Mouse (Mus musculus) embryonic facial prominence, embryonic 13.5 days (tissue): ENCODE measurements around the gene H2-DMa. TPM values are rescaled to one million over a fixed set of nuclear protein-coding genes. Genes with fewer than 3 reads are reported as not detected.

ENCODE experiments used
- ATAC-seq: fragments of 200-750 bp; cut with Nextera tagmentation; 2 replicates; pipeline ENCODE4 v1.8.0; 2017; ENCODE audit warnings: low read depth; ENCODE audit not compliant: insufficient number of reproducible peaks, insufficient read depth, low FRiP score, low TSS enrichment
- H3K27ac ChIP-seq: fragments of 300-500 bp; sonication (generic); 2 replicates; pipeline ENCODE4 v1.5.1; 2015; ENCODE audit warnings: moderate library complexity, mild to moderate bottlenecking, inconsistent platforms
- H3K27me3 ChIP-seq: fragments of 300-500 bp; sonication (generic); 2 replicates; pipeline ENCODE4 v1.6.1; 2015; ENCODE audit warnings: mild to moderate bottlenecking, inconsistent platforms
- H3K36me3 ChIP-seq: fragments of 300-500 bp; sonication (generic); 2 replicates; pipeline ENCODE4 v1.6.1; 2015; ENCODE audit warnings: mild to moderate bottlenecking, inconsistent platforms
- H3K4me1 ChIP-seq: fragments of 300-500 bp; sonication (generic); 2 replicates; pipeline ENCODE4 v1.6.1; 2015; ENCODE audit warnings: inconsistent platforms
- H3K4me2 ChIP-seq: fragments of 300-500 bp; sonication (generic); 2 replicates; pipeline ENCODE4 v1.6.1; 2015; ENCODE audit warnings: moderate library complexity, mild to moderate bottlenecking, inconsistent platforms
- H3K4me3 ChIP-seq: fragments of 300-500 bp; sonication (generic); 2 replicates; pipeline ENCODE4 v1.5.1; 2015; ENCODE audit warnings: mild to moderate bottlenecking, inconsistent platforms
- H3K9ac ChIP-seq: fragments of 300-500 bp; sonication (generic); 2 replicates; pipeline ENCODE4 v1.6.1; 2015; ENCODE audit warnings: mild to moderate bottlenecking, inconsistent platforms
- H3K9me3 ChIP-seq: fragments of 300-500 bp; sonication (generic); 2 replicates; pipeline ENCODE4 v1.6.1; 2016; ENCODE audit warnings: inconsistent platforms
- WGBS: fragments of 180-500 bp; shearing (Covaris S2); methylation state at CpG from one replicate; pipeline ENCODE4 v1.1.7; 2015; ENCODE audit warnings: mixed read lengths; 5-methylcytosine and 5-hydroxymethylcytosine counted together
- polyA plus RNA-seq: library from polyadenylated mRNA; unstranded; fragments of >200 nt; fragmentation: Nextera tagmentation; extraction: Ambion mirVana; gene quantifications from 2 replicates; pipeline ENCODE4 v1.2.1, GENCODE M21; 2015

H2-DMa gene
- polyA plus RNA-seq, 1 experiment from 2014 or later, result 17.2 TPM

DNA sequence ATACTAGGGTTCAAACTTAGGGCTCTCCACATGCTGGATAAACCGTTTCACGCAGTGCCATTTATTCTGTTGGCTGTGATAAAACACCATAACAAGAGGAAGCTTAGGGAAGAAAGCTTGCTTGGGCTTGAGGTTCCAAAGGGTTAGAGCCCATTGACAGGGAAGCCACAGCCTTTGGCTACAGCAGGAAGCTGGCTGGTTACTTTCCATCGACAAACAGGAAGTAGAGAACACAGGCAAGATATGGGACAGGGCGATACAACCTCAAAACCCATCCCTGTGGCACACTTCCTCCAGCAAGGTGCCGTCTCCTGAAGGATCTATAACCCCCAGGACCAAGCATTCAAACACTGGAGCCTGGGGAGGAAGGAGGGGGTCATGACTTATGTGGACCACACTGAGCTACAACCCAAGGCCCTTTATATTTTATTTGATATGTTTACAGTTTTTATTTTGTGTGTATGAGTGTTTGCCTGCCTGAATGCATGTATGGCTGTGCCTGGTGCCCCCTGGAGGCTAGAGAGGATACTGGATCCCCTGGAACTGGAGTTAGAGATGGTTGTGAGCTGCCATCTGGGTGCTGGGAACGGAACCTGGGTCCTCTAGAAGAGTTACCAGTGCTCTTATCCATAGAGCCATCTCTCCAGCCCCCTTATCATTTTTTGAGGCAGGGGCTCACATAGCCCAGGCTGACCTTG, 45.8 kb downstream of the H2-DMa start:
- WGBS, result 84% methylated on average over 6 of the region's 6 CpGs
- no peak for ATAC-seq
- H3K4me2 ChIP-seq, result no peak overlapping the region
- no peaks in the 10 kb centered on the region for H3K4me1 ChIP-seq
- H3K27ac ChIP-seq, result no peak overlapping the region
- H3K9ac ChIP-seq, result no peak overlapping the region
- H3K4me3 ChIP-seq, result no peak overlapping the region
- peaks cover 4% of the 10 kb centered on the region; the same call in 1 of the 2 replicates for H3K9me3 ChIP-seq
- H3K36me3 ChIP-seq, result no peaks in the 10 kb centered on the region
- H3K27me3 ChIP-seq, result no peaks in the 10 kb centered on the region

DNA sequence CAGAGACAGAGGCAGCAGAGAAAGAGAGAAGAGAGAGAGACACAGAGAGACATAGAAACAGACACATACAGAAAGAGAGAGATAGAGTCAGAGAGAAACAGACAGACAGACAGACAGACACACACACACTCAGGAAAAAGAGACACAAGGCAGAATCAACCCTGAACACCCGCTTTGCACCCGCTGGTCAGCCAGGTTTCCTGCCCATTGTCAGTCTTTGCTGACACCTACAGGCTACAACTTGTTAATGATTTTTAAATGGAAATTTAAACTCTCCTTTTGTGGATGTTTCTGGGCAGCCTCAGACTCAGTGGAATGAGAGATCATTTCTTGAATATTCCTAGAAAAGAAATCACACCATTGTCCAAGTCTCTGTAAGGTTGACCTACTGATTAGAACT, 49.9 kb downstream of the H2-DMa start:
- H3K27ac ChIP-seq, result no peak overlapping the region
- H3K9me3 ChIP-seq, result peaks cover 4% of the 10 kb centered on the region; the same call in 1 of the 2 replicates
- ATAC-seq, result no peak
- no peak overlapping the region for H3K9ac ChIP-seq
- WGBS, result 2% methylated on average over 2 of the region's 2 CpGs
- no peak overlapping the region for H3K4me2 ChIP-seq
- no peaks in the 10 kb centered on the region for H3K4me1 ChIP-seq
- no peaks in the 10 kb centered on the region for H3K36me3 ChIP-seq
- no peak overlapping the region for H3K4me3 ChIP-seq
- H3K27me3 ChIP-seq, result peaks cover 4% of the 10 kb centered on the region; the same call in 1 of the 2 replicates

DNA sequence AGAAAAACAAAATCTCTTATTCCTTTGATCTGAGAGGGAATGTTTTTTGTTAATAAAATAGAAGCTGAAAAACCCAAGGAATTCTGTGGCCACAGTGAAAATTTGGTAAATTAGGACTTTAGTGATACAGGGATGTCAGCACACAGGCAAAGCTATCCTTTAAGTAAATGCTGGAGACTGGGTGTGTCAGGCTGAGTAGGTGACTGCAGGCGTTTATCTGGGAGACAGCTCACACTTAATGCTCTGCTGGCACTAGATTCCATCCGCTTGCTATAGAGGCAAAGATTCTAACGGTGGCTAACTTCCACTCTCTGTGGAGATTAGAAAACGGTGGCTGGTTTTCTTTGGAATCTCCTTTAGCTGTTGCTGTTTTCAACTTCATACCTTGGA, 51.1 kb downstream of the H2-DMa start:
- ATAC-seq, result no peak
- 23% methylated on average over 4 of the region's 4 CpGs for WGBS

DNA sequence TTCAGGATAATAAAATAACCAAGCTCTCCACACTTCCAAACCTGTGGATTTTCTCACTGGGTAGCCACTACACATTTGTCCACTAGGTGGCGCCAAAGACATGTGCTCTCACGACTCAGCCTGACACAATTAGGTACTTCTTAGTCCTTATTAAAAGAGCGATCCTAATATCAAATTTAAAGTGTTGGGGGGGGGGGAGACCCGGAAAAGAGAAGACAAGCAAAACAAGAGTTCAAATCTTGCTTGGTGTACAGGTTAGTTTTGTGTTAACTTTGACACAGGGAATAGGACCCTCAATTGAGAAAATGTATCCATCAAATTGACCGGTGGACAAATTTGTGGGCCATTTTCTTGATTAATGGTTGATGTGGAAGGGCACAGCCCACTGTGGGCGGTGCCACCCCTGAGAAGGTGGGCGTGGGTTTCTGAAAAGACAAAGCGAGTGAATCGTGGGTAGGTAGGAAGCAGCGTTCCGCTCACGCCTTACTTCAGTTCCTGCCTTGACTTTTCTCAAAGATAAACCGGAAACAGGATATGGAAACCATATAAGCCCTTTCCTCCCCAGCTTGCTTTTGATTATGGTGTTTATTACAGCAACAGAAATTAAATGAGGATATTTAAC, 51.6 kb downstream of the H2-DMa start:
- no peaks in the 10 kb centered on the region; the same call in 1 of the 2 replicates for H3K9me3 ChIP-seq
- H3K36me3 ChIP-seq, result no peaks in the 10 kb centered on the region
- no peak overlapping the region for H3K27ac ChIP-seq
- peaks cover 7% of the 10 kb centered on the region; the same call in 1 of the 2 replicates for H3K27me3 ChIP-seq
- no peak overlapping the region for H3K4me2 ChIP-seq
- H3K9ac ChIP-seq, result no peak overlapping the region
- ATAC-seq, result no peak
- 38% methylated on average over 13 of the region's 13 CpGs for WGBS
- H3K4me3 ChIP-seq, result no peak overlapping the region
- H3K4me1 ChIP-seq, result no peaks in the 10 kb centered on the region

More for the DNA sequence above, 51.1 kb downstream of the H2-DMa start:
- H3K27ac ChIP-seq, result no peak overlapping the region
- peaks cover 7% of the 10 kb centered on the region; the same call in 1 of the 2 replicates for H3K27me3 ChIP-seq
- H3K4me2 ChIP-seq, result no peak overlapping the region
- H3K4me1 ChIP-seq, result no peaks in the 10 kb centered on the region
- H3K9ac ChIP-seq, result no peak overlapping the region
- peaks cover 1% of the 10 kb centered on the region; the same call in 1 of the 2 replicates for H3K9me3 ChIP-seq
- no peak overlapping the region for H3K4me3 ChIP-seq
- H3K36me3 ChIP-seq, result no peaks in the 10 kb centered on the region

- no peak overlapping the region for H3K4me3 ChIP-seq
- peaks cover 7% of the 10 kb centered on the region; the same call in 1 of the 2 replicates for H3K27me3 ChIP-seq
- ATAC-seq, result no peak
- 87% methylated on average over 5 of the region's 5 CpGs for WGBS
- H3K27ac ChIP-seq, result no peak overlapping the region
- peaks cover 13% of the 10 kb centered on the region; the same call in 1 of the 2 replicates for H3K9me3 ChIP-seq
- H3K9ac ChIP-seq, result no peak overlapping the region
- H3K36me3 ChIP-seq, result no peaks in the 10 kb centered on the region
- no peaks in the 10 kb centered on the region for H3K4me1 ChIP-seq
- H3K4me2 ChIP-seq, result no peak overlapping the region
These were observed 53.2 kb downstream of the H2-DMa start for GRCm38 (mm10) chr17:34172528-34172927.

- H3K4me3 ChIP-seq, result no peak overlapping the region
- H3K9ac ChIP-seq, result no peak overlapping the region
- no peaks in the 10 kb centered on the region for H3K4me1 ChIP-seq
- H3K4me2 ChIP-seq, result no peak overlapping the region
- H3K9me3 ChIP-seq, result peaks cover 14% of the 10 kb centered on the region; the same call in 1 of the 2 replicates
- no peak overlapping the region for H3K27ac ChIP-seq
- H3K27me3 ChIP-seq, result peaks cover 7% of the 10 kb centered on the region; the same call in 1 of the 2 replicates
- H3K36me3 ChIP-seq, result no peaks in the 10 kb centered on the region
- WGBS, result 65% methylated on average over 1 of the region's 1 CpGs
- no peak for ATAC-seq
These were observed 54.7 kb downstream of the H2-DMa start for GRCm38 (mm10) chr17:34174075-34174474.

DNA sequence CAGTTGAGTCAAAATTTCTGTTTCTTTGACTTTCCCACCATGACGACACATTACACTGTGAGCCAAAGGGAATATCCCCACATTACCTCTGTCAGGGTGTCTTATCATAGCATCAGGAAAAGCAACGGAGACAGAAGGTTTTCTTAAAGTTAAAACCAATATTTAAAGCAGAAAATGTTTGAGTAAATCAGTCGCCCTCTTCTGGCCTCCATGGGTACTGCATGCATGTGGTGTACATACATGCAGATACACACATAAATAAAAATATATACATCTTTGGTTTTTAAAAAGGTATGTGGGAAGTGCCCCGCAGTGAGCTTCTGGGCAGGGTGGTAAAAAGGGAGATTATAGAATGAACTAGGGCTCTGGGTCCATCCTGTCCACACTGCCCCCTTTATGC, 57.8 kb downstream of the H2-DMa start:
- Histone ChIP-seq H3K4me3 (no peak overlapping the region), H3K4me1 (no peaks in the 10 kb centered on the region), H3K9me3 (peaks cover 14% of the 10 kb centered on the region; the same call in 1 of the 2 replicates), H3K27me3 (peaks cover 12% of the 10 kb centered on the region), H3K36me3 (no peaks in the 10 kb centered on the region), H3K9ac (no peak overlapping the region), H3K27ac (no peak overlapping the region), H3K4me2 (no peak overlapping the region)
- 76% methylated on average over 4 of the region's 4 CpGs for whole genome bisulfite sequencing
- no peak for ATAC-seq

GRCm38 (mm10) chr17:34179019-34179418, 59.7 kb downstream of the H2-DMa start:
- Histone ChIP-seq H3K9me3 (0 out of 2 replicates have a peak, but pooled peaks cover 14% of the 10 kb centered on the region), H3K4me3 (no peak overlapping the region), H3K27me3 (peaks cover 22% of the 10 kb centered on the region), H3K36me3 (no peaks in the 10 kb centered on the region), H3K4me1 (no peaks in the 10 kb centered on the region), H3K4me2 (no peak overlapping the region), H3K27ac (no peak overlapping the region), H3K9ac (no peak overlapping the region)
- 61% methylated on average over 6 of the region's 6 CpGs for WGBS
- ATAC-seq, result no peak

DNA sequence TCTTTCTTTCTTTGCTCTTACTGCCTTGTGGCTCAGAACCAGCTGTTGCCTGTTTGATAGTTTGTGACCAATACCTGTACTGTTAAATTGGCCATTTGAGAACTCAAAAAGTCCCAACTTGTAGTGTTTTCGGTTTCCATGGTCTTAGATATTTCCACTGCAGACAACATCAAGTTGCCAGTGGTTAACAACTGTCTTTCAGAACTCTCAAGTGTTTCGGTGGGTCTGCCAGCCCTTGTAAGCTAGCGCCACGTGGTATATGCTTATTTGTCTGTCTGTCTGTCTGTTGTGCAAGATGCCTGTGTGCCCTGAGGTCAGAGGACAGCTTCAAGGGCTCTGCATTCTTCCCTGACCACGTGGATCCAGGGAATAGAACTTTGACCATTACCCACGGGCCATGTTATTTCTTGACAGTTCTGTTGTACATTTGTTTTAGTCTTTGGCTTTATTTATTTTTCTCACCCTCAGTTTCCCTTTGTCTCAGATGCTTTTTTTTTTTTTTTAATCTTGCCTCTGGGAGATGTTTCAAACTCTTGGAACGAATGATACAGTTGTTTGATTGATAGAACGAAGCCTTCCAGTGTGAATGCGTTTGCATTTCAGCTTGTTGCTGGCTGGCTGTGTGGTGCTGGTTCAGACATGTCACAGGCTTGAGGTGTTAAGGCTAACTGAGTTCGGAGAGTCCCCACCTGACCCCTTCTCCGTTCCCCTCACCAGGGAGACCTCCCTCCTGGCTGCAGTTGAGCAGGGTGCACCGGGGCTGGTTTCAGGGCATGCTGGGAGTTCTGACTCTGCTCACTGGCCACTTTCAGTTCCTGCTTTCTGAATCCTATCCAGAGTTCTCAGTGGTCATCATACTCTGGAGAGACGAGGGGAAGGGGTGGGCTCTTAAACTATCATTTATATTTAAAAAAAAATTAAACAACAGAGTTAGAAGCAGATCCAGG, 60.8 kb downstream of the H2-DMa start:
- ATAC-seq, result no peak
- H3K9ac ChIP-seq, result no peak overlapping the region
- no peaks in the 10 kb centered on the region for H3K36me3 ChIP-seq
- H3K27me3 ChIP-seq, result peaks cover 28% of the 10 kb centered on the region
- no peak overlapping the region for H3K4me3 ChIP-seq
- H3K4me2 ChIP-seq, result no peak overlapping the region
- 0 out of 2 replicates have a peak, but pooled peaks cover 14% of the 10 kb centered on the region for H3K9me3 ChIP-seq
- H3K27ac ChIP-seq, result no peak overlapping the region
- 67% methylated on average over 13 of the region's 13 CpGs for WGBS
- no peaks in the 10 kb centered on the region for H3K4me1 ChIP-seq

DNA sequence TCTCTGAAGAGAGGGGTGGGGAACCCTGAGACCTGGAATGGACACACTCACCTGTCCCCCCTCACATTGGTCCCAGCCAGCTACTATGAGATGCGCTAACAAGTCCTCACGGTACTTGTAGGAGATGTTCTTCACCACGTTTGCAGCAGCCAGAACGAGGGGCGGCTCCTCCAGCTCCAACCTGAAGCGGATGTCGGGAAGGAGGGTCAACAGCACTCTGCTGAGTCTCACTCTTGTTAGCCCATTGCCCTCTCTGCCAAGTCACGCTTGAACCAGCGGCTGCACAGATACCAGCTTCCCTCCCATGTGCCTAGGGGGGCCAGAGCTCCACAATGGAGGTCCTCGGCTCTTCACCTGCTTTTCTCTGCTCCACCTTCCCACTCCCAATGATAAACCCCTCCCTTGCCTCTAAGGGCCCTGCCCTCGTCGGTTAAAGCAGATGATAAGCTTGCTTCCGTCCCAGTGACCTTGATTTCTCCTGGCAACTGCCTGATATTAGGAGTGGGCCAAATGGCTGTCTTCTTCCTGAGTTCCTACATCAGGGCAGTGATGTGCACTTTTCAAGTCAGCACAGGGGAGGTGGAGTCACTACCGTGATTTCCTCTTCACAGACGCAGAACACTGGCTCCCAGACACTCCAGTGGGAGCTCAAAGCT, 64.4 kb downstream of the H2-DMa start:
- 75% methylated on average over 15 of the region's 15 CpGs for WGBS
- ATAC-seq, result no peak
- Histone ChIP-seq H3K27me3 (peaks cover 54% of the 10 kb centered on the region), H3K4me1 (peaks cover 14% of the 10 kb centered on the region), H3K27ac (no peak overlapping the region), H3K9me3 (no peaks in the 10 kb centered on the region), H3K9ac (no peak overlapping the region), H3K4me3 (no peak overlapping the region), H3K4me2 (no peak overlapping the region), H3K36me3 (no peaks in the 10 kb centered on the region)

DNA sequence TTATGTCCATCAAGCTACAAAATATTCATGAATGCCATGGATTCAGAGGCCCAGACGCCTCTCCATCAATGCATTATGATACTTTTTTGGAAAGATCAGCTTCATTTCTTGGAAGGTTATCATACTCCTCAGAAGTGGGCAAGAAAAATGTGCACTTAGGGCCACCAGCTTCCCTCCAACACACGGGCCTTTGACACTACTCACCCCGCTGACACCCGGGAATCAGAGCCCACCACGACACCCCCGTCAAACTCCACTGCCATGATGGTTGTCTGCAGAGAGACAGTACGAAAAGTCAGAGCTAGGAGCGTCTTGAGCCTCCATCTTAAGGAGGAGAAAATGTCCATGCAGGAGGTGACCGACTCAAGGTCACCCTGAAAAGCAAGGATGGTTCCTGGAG, 66.2 kb downstream of the H2-DMa start:
- Histone ChIP-seq H3K4me2 (no peak overlapping the region), H3K4me3 (no peak overlapping the region), H3K27me3 (peaks cover 72% of the 10 kb centered on the region), H3K27ac (no peak overlapping the region), H3K4me1 (peaks cover 14% of the 10 kb centered on the region), H3K9me3 (no peaks in the 10 kb centered on the region), H3K9ac (no peak overlapping the region), H3K36me3 (no peaks in the 10 kb centered on the region)
- ATAC-seq, result no peak
- WGBS, result 85% methylated on average over 9 of the region's 9 CpGs
